Mouse (Mus musculus) ES-Bruce4 (cell line): ENCODE data around the gene Olfr92. TPM values are rescaled to one million over a fixed set of nuclear protein-coding genes. Genes with fewer than 3 reads are reported as not detected.

Experiments
- H3K27ac ChIP-seq: 2 replicates; pipeline ENCODE4 v1.5.1; 2012; ENCODE audit warnings: low read length, inconsistent platforms; ENCODE audit not compliant: insufficient read depth
- H3K27me3 ChIP-seq: 2 replicates; pipeline ENCODE4 v1.6.1; 2012; ENCODE audit warnings: mild to moderate bottlenecking, low read length, inconsistent platforms; ENCODE audit not compliant: control insufficient read depth, poor library complexity, insufficient read depth, severe bottlenecking
- H3K36me3 ChIP-seq: 2 replicates; pipeline ENCODE4 v1.6.1; 2012; ENCODE audit warnings: inconsistent platforms, mild to moderate bottlenecking, low read length, moderate library complexity; ENCODE audit not compliant: control insufficient read depth, poor library complexity, insufficient read depth, severe bottlenecking
- H3K4me1 ChIP-seq: one replicate; pipeline ENCODE4 v1.8.1; 2011; ENCODE audit warnings: low read length; ENCODE audit not compliant: control insufficient read depth, insufficient read depth
- H3K4me3 ChIP-seq: 2 replicates; pipeline ENCODE4 v1.5.1; 2011; ENCODE audit warnings: low read depth, mild to moderate bottlenecking, low read length
- H3K9ac ChIP-seq: 2 replicates; pipeline ENCODE4 v1.6.1; 2012; ENCODE audit warnings: low read depth, mild to moderate bottlenecking, inconsistent platforms; ENCODE audit not compliant: poor library complexity, severe bottlenecking
- H3K9me3 ChIP-seq: replicated peaks from 2 replicates; pipeline ENCODE4 v1.6.1; 2012; ENCODE audit warnings: mild to moderate bottlenecking, low read length, inconsistent platforms; ENCODE audit not compliant: control insufficient read depth, poor library complexity, insufficient read depth, severe bottlenecking
- CTCF ChIP-seq: IDR thresholded peaks from one replicate; pipeline ENCODE4 v1.8.1; 2011; ENCODE audit warnings: low read depth, low read length
- EP300 ChIP-seq: IDR thresholded peaks from 2 replicates; pipeline ENCODE4 v1.6.1; 2011; ENCODE audit warnings: low read depth, low read length; ENCODE audit not compliant: insufficient read depth
- POLR2A ChIP-seq: IDR thresholded peaks from one replicate; pipeline ENCODE4 v1.8.1; 2011; ENCODE audit warnings: low read length; ENCODE audit not compliant: insufficient read depth
- polyA plus RNA-seq: library from polyadenylated mRNA; stranded (reverse); fragments of >200 nt; gene quantifications from 2 replicates; pipeline ENCODE4 v1.2.4, GENCODE M21; 2011; ENCODE audit warnings: low read depth; ENCODE audit not compliant: missing spikeins, insufficient read depth, insufficient read length

Olfr92 gene
- polyA plus RNA-seq, 1 experiment: not detected

GRCm38 (mm10) chr17:37078990-37079389 is 40.9 kb downstream of the Olfr92 start:
- Histone ChIP-seq H3K9me3 (no peaks in the 10 kb centered on the region), H3K27me3 (no peaks in the 10 kb centered on the region), H3K4me1 (peaks cover 22% of the 10 kb centered on the region), H3K36me3 (peaks cover 32% of the 10 kb centered on the region), H3K4me3 (no peak overlapping the region), H3K27ac (peak overlapping the region; percentile 100), H3K9ac (peak overlapping the region; percentile 78)
- TF ChIP-seq POLR2A: no peak
- no peak for TF ChIP-seq CTCF
- TF ChIP-seq EP300: peak; percentile 100

GRCm38 (mm10) chr17:37078193-37078592 is 41.7 kb downstream of the Olfr92 start:
- Histone ChIP-seq H3K4me3 (no peak overlapping the region), H3K27ac (peak overlapping the region; percentile 93), H3K4me1 (peaks cover 25% of the 10 kb centered on the region), H3K9me3 (no peaks in the 10 kb centered on the region), H3K9ac (no peak overlapping the region), H3K36me3 (peaks cover 37% of the 10 kb centered on the region), H3K27me3 (no peaks in the 10 kb centered on the region)
- TF ChIP-seq POLR2A: no peak
- TF ChIP-seq EP300: peak; percentile 70; the same call in 1 of the 2 replicates
- no peak for TF ChIP-seq CTCF

- Histone ChIP-seq H3K27me3 (no peaks in the 10 kb centered on the region), H3K36me3 (peaks cover 53% of the 10 kb centered on the region), H3K4me1 (peaks cover 19% of the 10 kb centered on the region), H3K9me3 (no peaks in the 10 kb centered on the region), H3K27ac (peak overlapping the region; percentile 7; the same call in 1 of the 2 replicates), H3K9ac (no peak overlapping the region), H3K4me3 (no peak overlapping the region)
- TF ChIP-seq POLR2A (no peak), EP300 (no peak), CTCF (no peak)
These were observed 44.1 kb downstream of the Olfr92 start for GRCm38 (mm10) chr17:37075766-37076165.

GRCm38 (mm10) chr17:37075181-37075580 is 44.7 kb downstream of the Olfr92 start:
- Histone ChIP-seq H3K9me3 (no peaks in the 10 kb centered on the region), H3K27me3 (no peaks in the 10 kb centered on the region), H3K4me3 (no peak overlapping the region), H3K4me1 (peaks cover 20% of the 10 kb centered on the region), H3K27ac (peak overlapping the region; percentile 7; the same call in 1 of the 2 replicates), H3K36me3 (peaks cover 59% of the 10 kb centered on the region), H3K9ac (no peak overlapping the region)
- TF ChIP-seq CTCF: no peak
- TF ChIP-seq EP300: peak; percentile 59; the same call in 1 of the 2 replicates

GRCm38 (mm10) chr17:37072730-37073276 is 47.1 kb downstream of the Olfr92 start:
- Histone ChIP-seq H3K4me3 (0 out of 2 replicates have a peak overlapping the region, but pooled peaks have one; percentile 16), H3K9ac (peak overlapping the region; percentile 35; the same call in 1 of the 2 replicates), H3K4me1 (peaks cover 28% of the 10 kb centered on the region), H3K9me3 (no peaks in the 10 kb centered on the region), H3K27me3 (no peaks in the 10 kb centered on the region), H3K27ac (peak overlapping the region; percentile 87), H3K36me3 (peaks cover 82% of the 10 kb centered on the region)
- TF ChIP-seq POLR2A: no peak
- TF ChIP-seq EP300: peak; percentile 71; the same call in 1 of the 2 replicates

- Histone ChIP-seq H3K27me3 (no peaks in the 10 kb centered on the region), H3K27ac (peak overlapping the region; percentile 87), H3K9me3 (no peaks in the 10 kb centered on the region), H3K4me3 (peak overlapping the region; percentile 22), H3K9ac (peak overlapping the region; percentile 35; the same call in 1 of the 2 replicates), H3K36me3 (peaks cover 85% of the 10 kb centered on the region), H3K4me1 (peaks cover 27% of the 10 kb centered on the region)
- peak; percentile 58 for TF ChIP-seq EP300
- TF ChIP-seq POLR2A: no peak
These were observed 47.7 kb downstream of the Olfr92 start for GRCm38 (mm10) chr17:37072080-37072729.
